Mouse (Mus musculus) megakaryocyte, embryonic 14.5 days (primary cell): Measurements from ENCODE around the gene Cadps. TPM values are rescaled to one million over a fixed set of nuclear protein-coding genes. Genes with fewer than 3 reads are reported as not detected.

Experiments
- H3K27me3 ChIP-seq: replicated peaks from 2 replicates; pipeline ENCODE3; 2012; ENCODE audit warnings: inconsistent platforms
- H3K36me3 ChIP-seq: replicated peaks from 2 replicates; pipeline ENCODE3; 2012; ENCODE audit warnings: low read length, inconsistent platforms, mixed read lengths
- H3K4me1 ChIP-seq: 2 replicates; pipeline ENCODE4 v1.6.1; 2012; ENCODE audit warnings: inconsistent platforms
- H3K4me3 ChIP-seq: replicated peaks from 2 replicates; pipeline ENCODE3; 2012; ENCODE audit warnings: moderate library complexity, mild to moderate bottlenecking, inconsistent platforms
- H3K9me3 ChIP-seq: 2 replicates; pipeline ENCODE4 v1.6.1; 2012; ENCODE audit warnings: inconsistent platforms
- FLI1 ChIP-seq: IDR thresholded peaks from 2 replicates; pipeline ENCODE4 v1.6.1; 2012; ENCODE audit warnings: low read length, inconsistent platforms, mixed read lengths
- GATA1 ChIP-seq: IDR thresholded peaks from 3 replicates; pipeline ENCODE4 v1.6.1; 2012; ENCODE audit warnings: mixed read lengths, low read length, inconsistent platforms, borderline replicate concordance
- polyA plus RNA-seq: library from polyadenylated mRNA; stranded (reverse); fragments of >175 nt; gene quantifications from 2 replicates; pipeline ENCODE4 v1.2.3, GENCODE M21; 2012; ENCODE audit warnings: low replicate concordance; ENCODE audit not compliant: insufficient read depth

Cadps gene
- polyA plus RNA-seq, 1 experiment, result not detected

- Histone ChIP-seq H3K27me3 (no peaks in the 10 kb centered on the region), H3K4me1 (no peaks in the 10 kb centered on the region), H3K4me3 (no peak overlapping the region), H3K9me3 (0 out of 2 replicates have a peak, but pooled peaks cover 4% of the 10 kb centered on the region), H3K36me3 (no peaks in the 10 kb centered on the region)
- TF ChIP-seq FLI1 (no peak), GATA1 (no peak)
Measured at GRCm38 (mm10) chr14:12606202-12606601, 216.7 kb downstream of the Cadps start.

DNA sequence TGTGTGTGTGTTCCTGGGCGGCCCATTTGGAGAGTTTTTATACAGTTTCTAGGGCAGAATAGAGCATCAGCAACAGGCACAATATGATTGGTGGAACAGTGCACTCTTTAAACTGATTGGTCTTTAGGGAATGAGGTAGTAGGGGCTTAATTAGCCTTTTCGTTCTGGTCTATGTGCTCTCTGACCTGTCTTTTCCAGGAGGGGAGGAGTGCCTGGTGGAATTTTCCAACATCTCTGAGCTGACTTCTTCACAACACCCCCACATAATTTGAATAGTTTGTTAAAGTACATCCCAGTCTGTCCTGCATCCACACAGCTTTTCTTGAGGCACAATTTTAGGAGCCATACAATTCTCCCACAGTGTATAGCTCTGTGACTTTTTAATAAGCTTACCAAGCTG is 220.8 kb downstream of the Cadps start:
- no peak for TF ChIP-seq GATA1
- TF ChIP-seq FLI1, result no peak
- H3K27me3 ChIP-seq, result no peaks in the 10 kb centered on the region
- H3K36me3 ChIP-seq, result no peaks in the 10 kb centered on the region
- no peaks in the 10 kb centered on the region for H3K9me3 ChIP-seq
- H3K4me3 ChIP-seq, result no peak overlapping the region
- no peaks in the 10 kb centered on the region for H3K4me1 ChIP-seq

GRCm38 (mm10) chr14:12595326-12595725 is 227.6 kb downstream of the Cadps start:
- Histone ChIP-seq H3K9me3 (no peaks in the 10 kb centered on the region), H3K4me3 (no peak overlapping the region), H3K27me3 (no peaks in the 10 kb centered on the region), H3K4me1 (no peaks in the 10 kb centered on the region), H3K36me3 (no peaks in the 10 kb centered on the region)
- TF ChIP-seq FLI1, result no peak
- no peak for TF ChIP-seq GATA1

- H3K27me3 ChIP-seq, result no peaks in the 10 kb centered on the region
- H3K36me3 ChIP-seq, result no peaks in the 10 kb centered on the region
- TF ChIP-seq GATA1 (no peak), FLI1 (no peak)
- H3K4me1 ChIP-seq, result no peaks in the 10 kb centered on the region
- H3K9me3 ChIP-seq, result no peaks in the 10 kb centered on the region
- H3K4me3 ChIP-seq, result no peak overlapping the region
Measured at GRCm38 (mm10) chr14:12592472-12593075, 230.3 kb downstream of the Cadps start.

GRCm38 (mm10) chr14:12591829-12592228 is 231.1 kb downstream of the Cadps start:
- no peaks in the 10 kb centered on the region for H3K4me1 ChIP-seq
- TF ChIP-seq FLI1, result no peak
- no peak for TF ChIP-seq GATA1
- H3K4me3 ChIP-seq, result no peak overlapping the region

DNA sequence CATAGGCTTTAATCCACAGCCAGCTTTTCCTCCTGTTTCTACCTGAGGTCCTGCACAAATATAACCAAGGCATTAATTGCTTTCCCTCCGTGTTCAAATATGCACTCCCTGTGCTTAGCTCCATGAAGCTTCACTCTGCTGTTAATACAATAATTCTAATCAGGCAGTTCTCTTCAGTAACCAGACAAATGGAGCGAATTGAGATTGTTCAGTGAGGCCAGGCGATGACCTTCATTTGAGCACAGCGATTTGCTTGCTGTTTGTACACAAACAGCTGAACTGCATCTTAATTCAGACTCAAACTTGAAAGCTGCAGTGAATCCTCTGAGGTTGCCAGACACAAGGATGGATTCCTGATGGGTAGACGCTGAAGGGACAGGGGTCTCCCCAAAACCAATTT is 239.3 kb downstream of the Cadps start:
- no peaks in the 10 kb centered on the region for H3K4me1 ChIP-seq
- no peak for TF ChIP-seq GATA1
- TF ChIP-seq FLI1, result no peak
- H3K27me3 ChIP-seq, result no peaks in the 10 kb centered on the region
- no peak overlapping the region for H3K4me3 ChIP-seq
- no peaks in the 10 kb centered on the region for H3K36me3 ChIP-seq
- H3K9me3 ChIP-seq, result no peaks in the 10 kb centered on the region

More at GRCm38 (mm10) chr14:12591829-12592228, 231.1 kb downstream of the Cadps start:
- Histone ChIP-seq H3K27me3 (no peaks in the 10 kb centered on the region), H3K9me3 (no peaks in the 10 kb centered on the region), H3K36me3 (no peaks in the 10 kb centered on the region)

DNA sequence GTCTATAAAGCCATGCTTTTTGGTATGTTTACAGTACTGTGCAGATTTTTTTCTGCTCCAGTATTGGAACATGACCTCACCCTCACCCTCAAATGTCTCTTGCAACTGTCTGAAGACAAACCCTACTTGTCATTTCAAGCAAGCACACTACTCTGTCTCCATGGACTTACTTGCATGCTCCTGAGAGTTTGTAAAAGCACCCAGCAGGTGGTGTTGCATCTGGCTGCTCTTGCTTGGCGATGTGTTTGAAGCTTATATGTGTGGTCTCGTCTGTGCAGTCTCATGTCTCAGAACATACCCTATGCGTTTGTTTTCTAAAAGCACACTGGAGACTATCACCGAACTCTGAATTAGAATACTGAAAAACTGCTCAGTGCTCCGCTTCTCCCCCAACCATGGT is 241.2 kb downstream of the Cadps start:
- peaks cover 6% of the 10 kb centered on the region for H3K4me1 ChIP-seq
- no peaks in the 10 kb centered on the region for H3K27me3 ChIP-seq
- no peaks in the 10 kb centered on the region for H3K9me3 ChIP-seq
- no peak overlapping the region for H3K4me3 ChIP-seq
- H3K36me3 ChIP-seq, result no peaks in the 10 kb centered on the region
- TF ChIP-seq GATA1, result no peak
- no peak for TF ChIP-seq FLI1

DNA sequence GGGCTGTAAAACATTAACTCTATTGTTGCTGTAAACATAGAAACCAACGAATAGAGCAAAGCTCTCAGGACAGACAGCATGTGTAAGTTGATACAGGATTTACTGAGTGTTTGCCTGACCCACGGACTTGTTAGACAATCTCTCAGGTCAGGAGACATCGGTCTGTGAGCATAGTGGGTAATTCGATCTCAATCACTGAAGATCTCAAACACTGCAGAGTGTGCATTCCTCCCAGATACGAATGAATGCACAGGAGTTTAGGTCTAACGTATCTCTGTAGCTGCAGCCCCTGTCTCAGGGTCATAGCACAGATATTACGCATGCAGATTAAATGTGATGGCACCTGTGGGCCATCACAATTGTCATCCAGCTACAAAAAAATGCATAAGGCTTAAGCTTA is 242.1 kb downstream of the Cadps start:
- H3K4me1 ChIP-seq, result peaks cover 6% of the 10 kb centered on the region
- no peaks in the 10 kb centered on the region for H3K9me3 ChIP-seq
- no peak overlapping the region for H3K4me3 ChIP-seq
- no peak for TF ChIP-seq FLI1
- TF ChIP-seq GATA1, result no peak
- H3K27me3 ChIP-seq, result no peaks in the 10 kb centered on the region
- H3K36me3 ChIP-seq, result no peaks in the 10 kb centered on the region

DNA sequence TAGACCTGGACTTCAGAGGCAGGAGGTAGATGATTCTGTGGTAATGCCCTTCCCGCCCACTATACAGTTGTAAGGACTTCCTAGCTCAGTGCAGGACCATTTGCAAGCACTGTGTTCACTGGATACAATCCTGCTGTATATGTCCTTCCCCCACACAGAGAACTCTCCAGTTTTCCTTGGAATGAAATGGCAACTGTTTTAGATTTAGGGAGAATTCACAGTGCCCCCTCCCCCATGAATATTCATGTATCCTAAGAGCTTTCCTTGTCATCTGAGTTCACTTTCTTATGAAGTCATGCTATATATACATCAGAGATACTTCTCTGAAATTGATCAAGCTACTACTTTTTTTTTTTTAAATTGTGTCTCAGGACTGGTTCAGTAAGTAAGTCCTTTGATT is 244.7 kb downstream of the Cadps start:
- Histone ChIP-seq H3K4me3 (no peak overlapping the region), H3K27me3 (no peaks in the 10 kb centered on the region), H3K9me3 (no peaks in the 10 kb centered on the region), H3K4me1 (peaks cover 6% of the 10 kb centered on the region), H3K36me3 (no peaks in the 10 kb centered on the region)
- no peak for TF ChIP-seq FLI1
- TF ChIP-seq GATA1, result no peak

GRCm38 (mm10) chr14:12577475-12578140 is 245.3 kb downstream of the Cadps start:
- Histone ChIP-seq H3K27me3 (no peaks in the 10 kb centered on the region), H3K4me3 (peak overlapping the region; percentile 15), H3K4me1 (peaks cover 6% of the 10 kb centered on the region), H3K9me3 (no peaks in the 10 kb centered on the region), H3K36me3 (no peaks in the 10 kb centered on the region)
- TF ChIP-seq GATA1 (no peak), FLI1 (no peak)
